Mouse (Mus musculus): ENCODE results near the gene Olfr1037. TPM values are rescaled to one million over a fixed set of nuclear protein-coding genes. Genes with fewer than 3 reads are reported as not detected.
"Not testable (repeated sequence)": the region's sequence is repeated elsewhere in the genome, so short reads cannot be mapped to it uniquely, and the experiment has no call there.

Olfr1037 gene
- not detected in 2 replicates for polyA plus RNA-seq (2015; fragmentation: Nextera tagmentation; extraction: Ambion mirVana)

DNA sequence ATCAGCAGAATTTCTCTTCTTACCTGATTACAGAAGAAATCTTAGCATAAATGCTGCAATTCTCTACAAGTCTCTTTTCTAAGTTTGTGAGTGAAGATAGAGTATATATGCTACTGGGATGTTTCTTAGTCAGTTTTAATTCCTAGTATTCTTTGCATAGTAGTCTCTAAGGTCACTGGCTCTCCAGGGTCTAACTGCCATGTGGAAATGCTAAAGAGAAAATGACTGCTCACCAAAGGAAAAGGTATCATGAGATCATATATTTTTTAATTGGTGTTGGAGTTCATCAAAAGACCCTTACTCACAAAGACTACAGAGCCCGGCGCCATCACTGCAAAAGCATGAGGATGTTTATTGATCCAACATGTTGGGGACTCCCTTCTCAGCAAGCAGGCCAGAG lies at the start of gene Olfr1037:
Olfr1037 (minus strand) TSS at position 101 of the 400 bp plus-strand sequence.
- no peaks in the 10 kb centered on the region for H3K4me1 ChIP-seq (replicated peaks; ENCODE audit: control insufficient read depth, insufficient read depth, low read length)
- H3K4me2 ChIP-seq (replicated peaks; ENCODE audit: low read depth), result no peak within 1 kb of the TSS
- H3K9ac ChIP-seq (ENCODE audit: low read depth, low read length), result no peak within 1 kb of the TSS
- no peaks in the 10 kb centered on the region for H3K27me3 ChIP-seq (replicated peaks; ENCODE audit: control insufficient read depth, insufficient read depth, low read length)
- H3K36me3 ChIP-seq (ENCODE audit: control insufficient read depth, insufficient read depth), result no peaks in the 10 kb centered on the region
- no peak for ATAC-seq
- H3K27ac ChIP-seq (ENCODE audit: low read depth, low read length), result no peak within 1 kb of the TSS
- no peak within 1 kb of the TSS for H3K4me3 ChIP-seq (ENCODE audit: low read depth, low read length)
- no peaks in the 10 kb centered on the region for H3K9me3 ChIP-seq (ENCODE audit: control insufficient read depth)
- WGBS, result 91% methylated on average over 2 of the region's 2 CpGs
- no peak for TF ChIP-seq CTCF (IDR thresholded peaks at IDR 0.05; ENCODE audit: low read depth)

DNA sequence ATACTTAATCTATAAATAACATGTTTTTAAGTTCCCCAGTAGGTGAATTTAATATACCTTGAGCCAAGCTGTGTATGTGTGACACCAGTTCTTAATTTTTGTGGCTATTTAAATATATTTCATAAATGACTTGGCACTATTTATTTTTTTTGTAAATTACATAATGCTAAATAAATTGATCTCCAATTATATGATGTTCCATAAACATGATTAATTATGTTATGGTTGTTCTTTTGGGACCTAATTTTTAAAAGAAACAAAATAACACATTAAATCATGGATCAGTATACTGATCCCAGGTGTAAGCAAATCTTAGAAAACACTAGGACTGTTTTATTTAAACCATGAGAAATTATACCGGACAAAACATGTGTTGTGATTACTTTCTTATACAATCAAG lies 48.6 kb upstream of the Olfr1037 start, which contains the start of gene Olfr1039:
Olfr1039 (minus strand) TSS at position 101 of the 400 bp plus-strand sequence.
- no peaks in the 10 kb centered on the region for H3K9me3 ChIP-seq (ENCODE audit: control insufficient read depth)
- no peak for ATAC-seq
- H3K4me3 ChIP-seq (ENCODE audit: low read depth, low read length), result no peak within 1 kb of the TSS
- no peak for TF ChIP-seq CTCF (IDR thresholded peaks at IDR 0.05; ENCODE audit: low read depth)
- H3K27ac ChIP-seq (ENCODE audit: low read depth, low read length), result no peak within 1 kb of the TSS
- no peak within 1 kb of the TSS for H3K9ac ChIP-seq (ENCODE audit: low read depth, low read length)
- WGBS, result 94% methylated on average over 1 of the region's 1 CpGs
- no peaks in the 10 kb centered on the region for H3K36me3 ChIP-seq (ENCODE audit: control insufficient read depth, insufficient read depth)
- H3K4me1 ChIP-seq (replicated peaks; ENCODE audit: control insufficient read depth, insufficient read depth, low read length), result no peaks in the 10 kb centered on the region
- no peaks in the 10 kb centered on the region for H3K27me3 ChIP-seq (replicated peaks; ENCODE audit: control insufficient read depth, insufficient read depth, low read length)
- H3K4me2 ChIP-seq (replicated peaks; ENCODE audit: low read depth), result no peak within 1 kb of the TSS

DNA sequence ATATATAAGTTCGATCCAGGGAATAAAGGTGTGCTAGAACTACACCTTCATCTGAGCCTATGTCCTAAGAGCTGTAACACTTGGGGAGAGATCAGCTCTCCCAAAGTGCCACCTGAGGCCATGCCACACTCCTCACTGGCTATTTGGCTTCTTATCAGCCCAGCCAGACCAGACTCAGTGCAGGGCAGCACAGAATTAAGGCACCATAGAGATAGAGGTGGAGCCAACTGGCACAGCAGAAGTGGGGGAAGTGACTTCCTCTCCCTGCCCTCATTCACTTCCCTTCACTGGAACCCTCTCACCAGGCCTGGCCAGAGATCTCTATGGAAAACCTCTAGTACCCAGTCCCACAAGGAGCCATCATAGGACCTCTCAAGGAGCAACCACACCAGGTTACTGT lies 6.7 kb downstream of the Olfr1037 start:
- H3K9ac ChIP-seq (ENCODE audit: low read depth, low read length); H3K9me3 ChIP-seq (ENCODE audit: control insufficient read depth); H3K4me1 ChIP-seq (replicated peaks; ENCODE audit: control insufficient read depth, insufficient read depth, low read length); H3K27me3 ChIP-seq (replicated peaks; ENCODE audit: control insufficient read depth, insufficient read depth, low read length); H3K4me3 ChIP-seq (ENCODE audit: low read depth, low read length); H3K4me2 ChIP-seq (replicated peaks; ENCODE audit: low read depth); ATAC-seq; H3K27ac ChIP-seq (ENCODE audit: low read depth, low read length); H3K36me3 ChIP-seq (ENCODE audit: control insufficient read depth, insufficient read depth): not testable (repeated sequence)
- WGBS, result 71% methylated on average over 1 of the region's 1 CpGs

DNA sequence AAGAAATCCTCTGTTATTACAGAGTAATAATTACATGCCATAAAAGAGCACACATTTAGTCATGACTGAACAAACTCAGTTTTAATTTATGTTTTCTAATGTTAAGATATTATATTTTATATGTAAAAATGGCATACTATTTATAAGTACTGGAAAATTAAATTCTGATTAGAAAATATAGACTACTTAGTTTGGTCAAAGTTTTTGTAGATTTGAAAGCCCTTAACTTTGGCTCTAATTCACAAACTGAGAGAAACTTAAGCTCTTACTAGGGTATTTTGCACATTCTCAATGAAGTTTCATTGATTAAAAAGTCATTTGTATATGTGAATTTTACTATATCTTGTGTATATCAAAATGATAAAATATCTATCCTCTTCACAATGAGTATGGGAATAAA lies 13.5 kb downstream of the Olfr1037 start, which contains the start of gene Olfr1036:
Olfr1036 (plus strand) TSS at position 301 of the 400 bp plus-strand sequence.
- not testable (repeated sequence) for H3K9ac ChIP-seq (ENCODE audit: low read depth, low read length); ATAC-seq; H3K9me3 ChIP-seq (ENCODE audit: control insufficient read depth); H3K27me3 ChIP-seq (replicated peaks; ENCODE audit: control insufficient read depth, insufficient read depth, low read length); H3K27ac ChIP-seq (ENCODE audit: low read depth, low read length); H3K4me3 ChIP-seq (ENCODE audit: low read depth, low read length); H3K36me3 ChIP-seq (ENCODE audit: control insufficient read depth, insufficient read depth); H3K4me2 ChIP-seq (replicated peaks; ENCODE audit: low read depth); H3K4me1 ChIP-seq (replicated peaks; ENCODE audit: control insufficient read depth, insufficient read depth, low read length)

DNA sequence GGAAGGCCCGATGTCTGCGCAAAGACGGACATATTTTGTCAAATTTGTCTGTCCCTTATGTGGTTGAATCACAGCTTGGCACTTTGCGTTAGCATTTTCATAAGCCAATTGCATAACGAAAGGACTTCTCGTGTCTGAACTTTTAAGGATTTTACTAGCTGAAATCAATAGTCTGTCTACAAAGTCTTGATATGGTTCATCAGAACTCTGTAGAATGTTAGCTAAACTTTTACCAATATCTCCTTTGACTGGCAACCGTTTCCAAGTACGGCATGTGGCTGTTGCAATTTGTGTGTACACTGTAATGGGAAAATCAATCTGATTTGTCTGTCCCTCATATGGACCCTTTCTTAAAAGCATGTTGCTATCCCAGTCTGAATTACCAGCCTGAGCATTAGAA lies 17.0 kb downstream of the Olfr1037 start:
- no peaks in the 10 kb centered on the region for H3K4me1 ChIP-seq (replicated peaks; ENCODE audit: control insufficient read depth, insufficient read depth, low read length)
- TF ChIP-seq CTCF (IDR thresholded peaks at IDR 0.05; ENCODE audit: low read depth), result no peak
- H3K27ac ChIP-seq (ENCODE audit: low read depth, low read length), result no peak overlapping the region
- H3K9me3 ChIP-seq (ENCODE audit: control insufficient read depth), result no peaks in the 10 kb centered on the region
- no peak overlapping the region for H3K4me2 ChIP-seq (replicated peaks; ENCODE audit: low read depth)
- no peak for ATAC-seq
- no peak overlapping the region for H3K9ac ChIP-seq (ENCODE audit: low read depth, low read length)
- 71% methylated on average over 8 of the region's 8 CpGs for WGBS
- no peaks in the 10 kb centered on the region for H3K27me3 ChIP-seq (replicated peaks; ENCODE audit: control insufficient read depth, insufficient read depth, low read length)
- no peak overlapping the region for H3K4me3 ChIP-seq (ENCODE audit: low read depth, low read length)
- H3K36me3 ChIP-seq (ENCODE audit: control insufficient read depth, insufficient read depth), result no peaks in the 10 kb centered on the region

DNA sequence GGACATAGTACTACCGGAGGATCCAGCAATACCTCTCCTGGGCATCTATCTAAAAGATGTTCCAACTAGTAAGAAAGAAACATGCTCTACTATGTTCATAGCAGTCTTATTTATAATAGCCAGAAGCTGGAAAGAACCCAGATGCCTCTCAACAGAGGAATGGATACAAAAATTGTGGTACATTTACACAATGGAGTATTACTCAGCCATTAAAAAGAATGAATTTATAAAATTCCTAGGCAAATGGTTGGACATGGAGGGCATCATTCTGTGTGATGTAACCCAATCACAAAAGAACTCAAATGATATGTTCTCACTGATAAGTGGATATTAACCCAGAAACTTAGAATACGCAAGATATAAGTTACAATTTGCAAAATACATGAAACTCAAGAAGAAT lies 23.4 kb downstream of the Olfr1037 start:
- not testable (repeated sequence) for H3K36me3 ChIP-seq (ENCODE audit: control insufficient read depth, insufficient read depth); H3K4me1 ChIP-seq (replicated peaks; ENCODE audit: control insufficient read depth, insufficient read depth, low read length); H3K4me3 ChIP-seq (ENCODE audit: low read depth, low read length); H3K4me2 ChIP-seq (replicated peaks; ENCODE audit: low read depth); H3K9ac ChIP-seq (ENCODE audit: low read depth, low read length); H3K27ac ChIP-seq (ENCODE audit: low read depth, low read length); H3K9me3 ChIP-seq (ENCODE audit: control insufficient read depth); H3K27me3 ChIP-seq (replicated peaks; ENCODE audit: control insufficient read depth, insufficient read depth, low read length); ATAC-seq
- WGBS, result 98% methylated on average over 2 of the region's 2 CpGs

DNA sequence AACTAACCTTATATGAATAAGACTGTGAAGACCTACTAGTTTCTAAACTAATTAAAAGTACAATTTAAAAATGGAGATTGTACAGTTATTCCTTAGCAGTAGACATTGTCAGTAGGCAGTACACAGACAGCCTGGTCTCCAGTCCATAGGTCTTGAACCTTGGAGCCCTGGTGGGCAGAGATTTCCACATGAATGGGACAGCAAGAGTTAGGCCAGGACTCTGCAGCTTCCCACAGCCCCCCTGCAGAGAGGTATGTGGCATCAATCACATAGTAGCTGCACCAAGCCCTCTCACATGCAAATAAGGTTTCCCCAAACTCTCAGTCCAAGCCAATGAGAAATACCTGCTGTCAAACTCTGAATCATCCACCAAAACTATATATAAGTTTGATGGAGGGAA lies 36.4 kb downstream of the Olfr1037 start:
- not testable (repeated sequence) for H3K36me3 ChIP-seq (ENCODE audit: control insufficient read depth, insufficient read depth); H3K4me1 ChIP-seq (replicated peaks; ENCODE audit: control insufficient read depth, insufficient read depth, low read length); H3K27ac ChIP-seq (ENCODE audit: low read depth, low read length); H3K4me2 ChIP-seq (replicated peaks; ENCODE audit: low read depth); H3K27me3 ChIP-seq (replicated peaks; ENCODE audit: control insufficient read depth, insufficient read depth, low read length); H3K9me3 ChIP-seq (ENCODE audit: control insufficient read depth); H3K9ac ChIP-seq (ENCODE audit: low read depth, low read length); H3K4me3 ChIP-seq (ENCODE audit: low read depth, low read length); ATAC-seq
